Mouse (Mus musculus) heart, postnatal 0 days (tissue): ENCODE data around the gene Ppp1r37. TPM values are rescaled to one million over a fixed set of nuclear protein-coding genes. Genes with fewer than 3 reads are reported as not detected.
"Not testable (repeated sequence)": the region's sequence is repeated elsewhere in the genome, so short reads cannot be mapped to it uniquely, and the experiment has no call there.

Source experiments
- ATAC-seq: fragments of 200-750 bp; cut with Nextera tagmentation; 2 replicates; pipeline ENCODE4 v1.8.0; 2017; ENCODE audit warnings: low read depth, moderate number of reproducible peaks, moderate library complexity; ENCODE audit not compliant: insufficient read depth
- DNase-seq: peaks from one replicate; pipeline ENCODE4 v3.0.0-alpha.2; 2016; ENCODE audit warnings: low spot score
- H3K27ac ChIP-seq: fragments of 300-500 bp; sonication (generic); 2 replicates; pipeline ENCODE4 v1.5.1; 2014; ENCODE audit warnings: low read depth, mild to moderate bottlenecking
- H3K27me3 ChIP-seq: fragments of 300-500 bp; sonication (generic); 2 replicates; pipeline ENCODE4 v1.6.1; 2014; ENCODE audit warnings: low read length, mixed read lengths; ENCODE audit not compliant: control insufficient read depth, insufficient read depth
- H3K36me3 ChIP-seq: fragments of 300-500 bp; sonication (generic); replicated peaks from 2 replicates; pipeline ENCODE4 v1.6.1; 2014; ENCODE audit warnings: low read length, mixed read lengths; ENCODE audit not compliant: control insufficient read depth, insufficient read depth
- H3K4me1 ChIP-seq: fragments of 300-500 bp; sonication (generic); 2 replicates; pipeline ENCODE4 v1.6.1; 2014; ENCODE audit warnings: antibody characterized with exemption; ENCODE audit not compliant: control insufficient read depth, insufficient read depth
- H3K4me2 ChIP-seq: fragments of 300-500 bp; sonication (generic); 2 replicates; pipeline ENCODE4 v1.6.1; 2014; ENCODE audit warnings: low read depth, mild to moderate bottlenecking, low read length, moderate library complexity
- H3K4me3 ChIP-seq: fragments of 300-500 bp; sonication (generic); 2 replicates; pipeline ENCODE4 v1.5.1; 2014; ENCODE audit warnings: low read depth, low read length
- H3K9ac ChIP-seq: fragments of 300-500 bp; sonication (generic); replicated peaks from 2 replicates; pipeline ENCODE4 v1.6.1; 2014; ENCODE audit warnings: low read depth, low read length, mixed read lengths
- H3K9me3 ChIP-seq: fragments of 300-500 bp; sonication (generic); replicated peaks from 2 replicates; pipeline ENCODE4 v1.6.1; 2016; ENCODE audit warnings: low read length; ENCODE audit not compliant: control insufficient read depth
- CTCF ChIP-seq: IDR thresholded peaks from 2 replicates; pipeline ENCODE4 v1.5.1; 2016; ENCODE audit warnings: antibody characterized with exemption, control low read depth, low read depth
- EP300 ChIP-seq: IDR thresholded peaks from 2 replicates; pipeline ENCODE4 v1.6.1; 2016; ENCODE audit warnings: antibody characterized with exemption, low read depth
- WGBS: fragments of 180-500 bp; shearing (Covaris S2); extraction: QIAGEN DNeasy Blood & Tissue Kit; methylation state at CpG from one replicate; pipeline ENCODE4 v1.1.7; 2014; 5-methylcytosine and 5-hydroxymethylcytosine counted together
- polyA plus RNA-seq: library from polyadenylated mRNA; unstranded; fragments of >200 nt; fragmentation: Nextera tagmentation; extraction: Ambion mirVana; gene quantifications from 2 replicates; pipeline ENCODE4 v1.2.1, GENCODE M21; 2015
- total RNA-seq: library from RNA; depleted of rRNA; stranded (reverse); fragments of >200 nt; gene quantifications from 2 replicates; pipeline ENCODE4 v1.2.3, GENCODE M21; 2014; ENCODE audit warnings: low replicate concordance; rRNA removed

Gene Ppp1r37
- total RNA-seq = 40.6 and 53.3 TPM in 2 replicates
- 11.4 and 12.6 TPM in 2 replicates for polyA plus RNA-seq

GRCm38 (mm10) chr7:19562643-19563410 is at the start of gene Ppp1r37:
TSS of gene Ppp1r37 (minus strand) at chr7:19563076.
- ATAC-seq (no peak), DNase-seq (peak; percentile 41)
- Histone ChIP-seq H3K9ac (peak within 1 kb of the TSS; percentile 94), H3K4me2 (peak within 1 kb of the TSS; percentile 71), H3K9me3 (no peaks in the 10 kb centered on the region), H3K4me1 (peaks cover 25% of the 10 kb centered on the region; the same call in 1 of the 2 replicates), H3K36me3 (peaks cover 18% of the 10 kb centered on the region), H3K4me3 (peak within 1 kb of the TSS; percentile 63), H3K27me3 (no peaks in the 10 kb centered on the region), H3K27ac (peak within 1 kb of the TSS; percentile 93)
- under 1% methylated on average over 19 of the region's 19 CpGs for WGBS
- TF ChIP-seq EP300 (0 out of 2 replicates have a peak, but pooled peaks have one; percentile 14), CTCF (no peak)

- Histone ChIP-seq H3K36me3 (peaks cover 26% of the 10 kb centered on the region; the same call in 1 of the 2 replicates), H3K27me3 (no peaks in the 10 kb centered on the region), H3K9me3 (no peaks in the 10 kb centered on the region), H3K9ac (no peak overlapping the region), H3K27ac (no peak overlapping the region), H3K4me3 (no peak overlapping the region), H3K4me1 (no peaks in the 10 kb centered on the region), H3K4me2 (no peak overlapping the region)
- ATAC-seq (no peak), DNase-seq (no peak)
- 78% methylated on average over 5 of the region's 5 CpGs for WGBS
- TF ChIP-seq EP300 (no peak), CTCF (no peak)
Observed at GRCm38 (mm10) chr7:19610969-19611368, 48.1 kb upstream of the Ppp1r37 start.

- WGBS = 86% methylated on average over 12 of the region's 12 CpGs
- Histone ChIP-seq H3K27me3 (no peaks in the 10 kb centered on the region), H3K9me3 (no peaks in the 10 kb centered on the region), H3K4me3 (no peak overlapping the region), H3K4me2 (no peak overlapping the region), H3K36me3 (peaks cover 20% of the 10 kb centered on the region; the same call in 1 of the 2 replicates), H3K27ac (no peak overlapping the region), H3K9ac (no peak overlapping the region), H3K4me1 (no peaks in the 10 kb centered on the region)
- DNase-seq (no peak), ATAC-seq (no peak)
- TF ChIP-seq EP300 (no peak), CTCF (no peak)
Observed at GRCm38 (mm10) chr7:19609641-19610332, 46.9 kb upstream of the Ppp1r37 start.

- Histone ChIP-seq H3K4me3 (no peak overlapping the region), H3K27me3 (no peaks in the 10 kb centered on the region), H3K27ac (no peak overlapping the region), H3K36me3 (0 out of 2 replicates have a peak, but pooled peaks cover 22% of the 10 kb centered on the region), H3K4me1 (peaks cover 13% of the 10 kb centered on the region), H3K9ac (no peak overlapping the region), H3K4me2 (no peak overlapping the region), H3K9me3 (no peaks in the 10 kb centered on the region)
- DNase-seq (no peak), ATAC-seq (no peak)
- TF ChIP-seq EP300 = no peak
- no peak for TF ChIP-seq CTCF
- 77% methylated on average over 5 of the region's 5 CpGs for WGBS
Observed at GRCm38 (mm10) chr7:19607291-19607690, 44.4 kb upstream of the Ppp1r37 start.

- Histone ChIP-seq H3K4me2 (peak overlapping the region; percentile 85), H3K4me1 (peaks cover 13% of the 10 kb centered on the region), H3K36me3 (peaks cover 21% of the 10 kb centered on the region), H3K4me3 (peak overlapping the region; percentile 93)
- 57% methylated on average over 10 of the region's 10 CpGs for WGBS
- not testable (repeated sequence) for H3K9ac ChIP-seq, H3K9me3 ChIP-seq, H3K27me3 ChIP-seq, H3K27ac ChIP-seq, DNase-seq
- ATAC-seq = peak; percentile 33
Observed at GRCm38 (mm10) chr7:19604606-19605214, 41.8 kb upstream of the Ppp1r37 start.
